Mouse (Mus musculus) forelimb bud, embryonic 11.5 days (tissue): ENCODE measurements around the gene Dgat2.
A peak's percentile ranks its signal among the peaks of the same experiment; 100 is the strongest.

Experiments
- DNase-seq: peaks from one replicate; pipeline ENCODE4 v3.0.0-alpha.2; 2012; ENCODE audit warnings: low read depth, low spot score

The Dgat2 gene

GRCm38 (mm10) chr7:99161961-99162360 is 20.6 kb downstream of the Dgat2 start:
- DNase-seq = no peak

- DNase-seq = no peak
Observed at GRCm38 (mm10) chr7:99161529-99161928, 21.0 kb downstream of the Dgat2 start.

- no peak for DNase-seq
Observed at GRCm38 (mm10) chr7:99160995-99161394, 21.5 kb downstream of the Dgat2 start.

- DNase-seq = no peak
Observed at GRCm38 (mm10) chr7:99159446-99159845, 23.1 kb downstream of the Dgat2 start.

GRCm38 (mm10) chr7:99158904-99159303 is 23.6 kb downstream of the Dgat2 start:
- DNase-seq = no peak

GRCm38 (mm10) chr7:99158011-99158410 is 24.5 kb downstream of the Dgat2 start:
- no peak for DNase-seq

GRCm38 (mm10) chr7:99156737-99157136 is 25.8 kb downstream of the Dgat2 start:
- DNase-seq = no peak

GRCm38 (mm10) chr7:99155311-99156289 is 26.9 kb downstream of the Dgat2 start:
- DNase-seq = peak; percentile 49

- DNase-seq = no peak
Observed at GRCm38 (mm10) chr7:99154648-99155151, 27.8 kb downstream of the Dgat2 start.

GRCm38 (mm10) chr7:99153686-99154202 is 28.8 kb downstream of the Dgat2 start:
- DNase-seq = no peak

GRCm38 (mm10) chr7:99152756-99153155 is 29.8 kb downstream of the Dgat2 start:
- DNase-seq = no peak

GRCm38 (mm10) chr7:99151342-99151741 is 31.2 kb downstream of the Dgat2 start:
- peak; percentile 95 for DNase-seq

GRCm38 (mm10) chr7:99149017-99149416 is 33.5 kb downstream of the Dgat2 start:
- DNase-seq = no peak

GRCm38 (mm10) chr7:99147494-99147893 is 35.0 kb downstream of the Dgat2 start:
- no peak for DNase-seq

GRCm38 (mm10) chr7:99146906-99147305 is 35.6 kb downstream of the Dgat2 start:
- no peak for DNase-seq

- DNase-seq = no peak
Observed at GRCm38 (mm10) chr7:99146011-99146410, 36.5 kb downstream of the Dgat2 start.

GRCm38 (mm10) chr7:99144616-99145015 is 37.9 kb downstream of the Dgat2 start:
- no peak for DNase-seq

GRCm38 (mm10) chr7:99143244-99143643 is 39.3 kb downstream of the Dgat2 start:
- DNase-seq = no peak

- DNase-seq = no peak
Observed at GRCm38 (mm10) chr7:99141919-99142606, 40.5 kb downstream of the Dgat2 start.

GRCm38 (mm10) chr7:99140984-99141918 is 41.3 kb downstream of the Dgat2 start, which contains the start of gene Uvrag:
Gene Uvrag, minus strand, starts transcription at chr7:99141141.
- peak; percentile 98 for DNase-seq

- no peak for DNase-seq
Observed at GRCm38 (mm10) chr7:99140511-99140910, 42.0 kb downstream of the Dgat2 start.
